Mouse (Mus musculus): ENCODE measurements around the gene Ripor3.
"Not testable (repeated sequence)": the region's sequence is repeated elsewhere in the genome, so short reads cannot be mapped to it uniquely, and the experiment has no call there.

Ripor3 gene

GRCm38 (mm10) chr2:168009936-168010668 lies at the start of gene Ripor3:
Gene Ripor3 (minus strand): TSS chr2:168010618.
- ATAC-seq (ENCODE audit: insufficient number of reproducible peaks, low FRiP score, low TSS enrichment) = no peak

GRCm38 (mm10) chr2:168059200-168059790 lies 48.9 kb upstream of the Ripor3 start:
- no peak for ATAC-seq (ENCODE audit: insufficient number of reproducible peaks, low FRiP score, low TSS enrichment)

- no peak for ATAC-seq (ENCODE audit: insufficient number of reproducible peaks, low FRiP score, low TSS enrichment)
Observed at GRCm38 (mm10) chr2:168058488-168059199, 48.2 kb upstream of the Ripor3 start.

- ATAC-seq (ENCODE audit: insufficient number of reproducible peaks, low FRiP score, low TSS enrichment) = not testable (repeated sequence)
Observed at GRCm38 (mm10) chr2:168057876-168058275, 47.5 kb upstream of the Ripor3 start.

- ATAC-seq (ENCODE audit: insufficient number of reproducible peaks, low FRiP score, low TSS enrichment) = no peak
Observed at GRCm38 (mm10) chr2:168056666-168056933, 46.2 kb upstream of the Ripor3 start.

- no peak for ATAC-seq (ENCODE audit: insufficient number of reproducible peaks, low FRiP score, low TSS enrichment)
Observed at GRCm38 (mm10) chr2:168055910-168056665, 45.7 kb upstream of the Ripor3 start.

GRCm38 (mm10) chr2:168054142-168054541 lies 43.7 kb upstream of the Ripor3 start:
- ATAC-seq (ENCODE audit: insufficient number of reproducible peaks, low FRiP score, low TSS enrichment) = no peak

- no peak for ATAC-seq (ENCODE audit: insufficient number of reproducible peaks, low FRiP score, low TSS enrichment)
Observed at GRCm38 (mm10) chr2:168052689-168053088, 42.3 kb upstream of the Ripor3 start.

GRCm38 (mm10) chr2:168052156-168052555 lies 41.7 kb upstream of the Ripor3 start:
- ATAC-seq (ENCODE audit: insufficient number of reproducible peaks, low FRiP score, low TSS enrichment) = no peak

- no peak for ATAC-seq (ENCODE audit: insufficient number of reproducible peaks, low FRiP score, low TSS enrichment)
Observed at GRCm38 (mm10) chr2:168050000-168050942, 39.9 kb upstream of the Ripor3 start.

GRCm38 (mm10) chr2:168049002-168049635 lies 38.7 kb upstream of the Ripor3 start:
- no peak for ATAC-seq (ENCODE audit: insufficient number of reproducible peaks, low FRiP score, low TSS enrichment)

GRCm38 (mm10) chr2:168046467-168046866 lies 36.0 kb upstream of the Ripor3 start:
- no peak for ATAC-seq (ENCODE audit: insufficient number of reproducible peaks, low FRiP score, low TSS enrichment)

GRCm38 (mm10) chr2:168045771-168046170 lies 35.4 kb upstream of the Ripor3 start:
- no peak for ATAC-seq (ENCODE audit: insufficient number of reproducible peaks, low FRiP score, low TSS enrichment)

GRCm38 (mm10) chr2:168045357-168045756 lies 34.9 kb upstream of the Ripor3 start:
- no peak for ATAC-seq (ENCODE audit: insufficient number of reproducible peaks, low FRiP score, low TSS enrichment)

- ATAC-seq (ENCODE audit: insufficient number of reproducible peaks, low FRiP score, low TSS enrichment) = no peak
Observed at GRCm38 (mm10) chr2:168044681-168045287, 34.4 kb upstream of the Ripor3 start.

GRCm38 (mm10) chr2:168042019-168042418 lies 31.6 kb upstream of the Ripor3 start:
- ATAC-seq (ENCODE audit: insufficient number of reproducible peaks, low FRiP score, low TSS enrichment) = no peak

- no peak for ATAC-seq (ENCODE audit: insufficient number of reproducible peaks, low FRiP score, low TSS enrichment)
Observed at GRCm38 (mm10) chr2:168040751-168041150, 30.3 kb upstream of the Ripor3 start.

GRCm38 (mm10) chr2:168037063-168037462 lies 26.6 kb upstream of the Ripor3 start:
- no peak for ATAC-seq (ENCODE audit: insufficient number of reproducible peaks, low FRiP score, low TSS enrichment)

GRCm38 (mm10) chr2:168035907-168036306 lies 25.5 kb upstream of the Ripor3 start:
- no peak for ATAC-seq (ENCODE audit: insufficient number of reproducible peaks, low FRiP score, low TSS enrichment)

Data from cerebellum, adult (tissue).